Mouse (Mus musculus): ENCODE measurements around the gene Srsf10.

Gene Srsf10

GRCm38 (mm10) chr4:135855080-135855479 is 467 bp upstream of the Srsf10 start:
- in situ Hi-C loops (cut with MseI, MboI): no loop called here

DNA sequence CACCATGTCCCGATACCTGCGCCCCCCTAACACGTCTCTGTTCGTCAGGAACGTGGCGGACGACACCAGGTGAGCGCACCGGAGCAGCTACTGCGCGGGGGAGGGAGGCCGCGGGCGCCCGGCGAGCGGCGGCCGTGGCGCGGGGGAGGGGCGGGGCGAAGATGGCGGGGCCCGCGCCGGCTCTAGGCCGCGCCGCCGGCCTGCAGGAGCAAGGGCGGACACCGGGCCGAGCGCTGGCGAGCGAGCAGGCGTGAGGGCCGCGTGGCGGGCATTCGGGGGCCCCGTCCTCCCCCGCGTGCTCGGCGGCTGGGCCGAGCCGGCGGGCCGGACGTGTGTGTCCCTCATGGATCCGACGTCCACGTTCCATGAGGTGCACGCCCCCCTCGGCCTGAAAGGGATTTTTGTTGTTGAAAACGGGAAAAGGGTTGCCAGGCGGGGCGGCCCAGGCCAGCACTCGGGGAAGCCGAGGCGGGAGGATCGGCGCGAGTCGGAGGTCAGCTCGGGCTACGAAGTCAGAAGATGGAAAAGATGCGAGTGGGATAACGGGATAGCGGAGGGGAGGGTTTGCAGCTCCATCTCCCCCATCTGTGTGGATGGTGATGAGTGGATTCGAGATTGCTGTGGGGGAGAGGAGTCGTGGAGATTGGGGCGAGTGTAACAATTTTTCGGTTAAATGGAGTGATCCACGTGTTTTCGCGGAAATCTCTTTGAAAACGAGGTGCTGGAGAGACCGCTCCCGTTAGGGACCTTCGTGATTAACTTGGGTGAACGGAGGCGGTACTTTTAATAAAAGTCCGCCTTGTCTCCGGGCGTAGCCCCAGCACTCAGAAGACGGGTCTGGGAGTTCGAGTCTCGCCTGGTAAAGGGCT is 910 bp downstream of the Srsf10 start:
- in situ Hi-C loops (cut with MseI, MboI): no loop called here

GRCm38 (mm10) chr4:135857597-135858186 is 2.1 kb downstream of the Srsf10 start:
- in situ Hi-C loops (cut with MseI, MboI): no loop called here

- in situ Hi-C loops (cut with MseI, MboI): no loop called here
Measured at GRCm38 (mm10) chr4:135868996-135869395, 13.4 kb downstream of the Srsf10 start.

- in situ Hi-C loops (cut with MseI, MboI): no loop called here
Measured at GRCm38 (mm10) chr4:135870227-135871023, 14.9 kb downstream of the Srsf10 start.

- in situ Hi-C loops (cut with MseI, MboI): no loop called here
Measured at GRCm38 (mm10) chr4:135872015-135872414, 16.5 kb downstream of the Srsf10 start.

DNA sequence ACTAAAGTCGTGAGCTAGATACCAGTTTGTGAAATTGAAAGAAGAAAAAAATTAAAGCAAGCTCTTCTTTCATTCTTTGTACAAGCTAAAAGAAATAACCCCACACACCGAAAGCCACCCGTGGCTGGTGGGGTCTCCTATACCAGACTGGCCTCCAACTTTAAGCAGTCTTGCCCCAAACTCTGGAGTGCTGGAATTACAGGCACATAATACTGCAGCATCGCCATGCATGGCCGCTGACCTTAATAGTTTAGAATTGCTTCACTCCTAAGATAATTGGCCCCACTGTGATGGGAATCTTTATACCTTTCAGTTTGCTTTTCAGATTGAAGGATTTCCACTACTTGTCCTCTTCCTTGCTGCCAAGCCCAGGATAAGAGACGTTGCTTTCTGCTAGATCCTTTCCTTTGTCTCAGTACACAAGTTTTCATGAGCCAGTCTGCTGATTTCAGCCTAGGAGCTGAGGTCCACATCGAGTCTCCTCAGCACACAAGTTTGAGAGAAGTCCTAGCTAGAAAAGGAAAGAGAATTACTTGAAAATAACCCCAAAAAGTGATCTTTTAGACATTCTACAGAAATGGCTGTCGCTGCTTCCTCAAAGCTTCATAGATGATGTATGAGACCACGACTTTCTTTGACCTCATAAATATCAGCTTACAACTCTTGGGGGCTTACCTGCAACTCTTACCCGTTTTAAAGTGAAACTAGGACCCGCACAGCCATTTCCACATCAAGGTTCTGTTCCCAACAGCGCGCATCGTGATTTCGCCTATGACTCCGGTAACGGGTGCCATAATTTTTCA is 17.2 kb downstream of the Srsf10 start:
- in situ Hi-C loops (cut with MseI, MboI): no loop called here

DNA sequence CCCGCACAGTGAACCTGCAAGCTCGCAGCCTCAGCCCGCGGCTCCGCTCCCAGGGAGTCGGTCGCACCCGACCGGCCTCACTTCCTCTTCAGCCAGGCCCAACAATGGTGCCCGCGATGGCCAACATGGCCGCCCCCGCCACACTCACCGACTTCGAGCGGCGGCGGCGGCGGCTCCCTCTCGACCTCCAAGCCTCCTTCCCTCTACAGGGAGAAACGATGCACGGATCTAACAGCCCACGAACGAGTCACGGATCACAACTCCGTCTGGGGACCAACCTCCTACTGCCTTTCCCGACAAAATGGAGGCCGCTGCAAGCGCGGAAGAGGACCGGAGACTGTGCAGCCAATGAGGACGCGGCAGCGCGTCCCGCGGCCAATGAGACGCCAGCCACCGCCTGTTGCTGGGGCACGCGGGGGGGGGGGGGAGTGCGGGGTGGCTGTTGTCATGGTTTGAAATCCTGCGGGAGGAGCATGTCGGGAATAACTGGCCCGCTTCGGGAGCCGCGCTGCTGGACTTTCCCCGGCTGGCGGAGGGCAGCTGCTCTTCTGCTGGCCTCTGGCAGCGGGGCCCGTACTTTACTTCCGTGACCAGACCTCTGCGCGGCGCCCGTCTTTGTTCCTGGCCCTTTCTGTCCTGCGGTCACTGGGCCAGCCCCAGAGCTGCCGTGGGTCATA is 18.1 kb downstream of the Srsf10 start, which contains the start of gene Pnrc2:
TSS of gene Pnrc2 (minus strand) at position 325 of the 677 bp plus-strand sequence.
- in situ Hi-C loops (cut with MseI, MboI): no loop called here

- in situ Hi-C loops (cut with MseI, MboI): no loop called here
Measured at GRCm38 (mm10) chr4:135874564-135875535, 19.3 kb downstream of the Srsf10 start.

DNA sequence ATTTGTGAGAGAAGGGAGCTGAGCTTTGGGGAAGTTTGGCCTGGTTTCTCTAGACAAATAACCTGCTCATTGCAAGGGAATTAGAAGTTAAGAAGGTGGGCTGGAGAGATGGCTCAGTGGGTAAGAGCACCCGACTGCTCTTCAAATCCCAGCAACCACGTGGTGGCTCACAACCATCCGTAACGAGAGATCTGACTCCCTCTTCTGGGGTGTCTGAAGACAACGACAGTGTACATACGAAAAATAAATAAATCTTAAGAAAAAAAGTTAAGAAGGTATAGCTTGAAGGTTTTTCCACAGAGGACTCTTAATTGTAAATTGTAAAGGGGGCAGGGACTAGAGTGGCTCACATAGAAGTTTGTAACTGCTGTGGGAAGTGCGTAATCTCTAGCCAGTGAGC is 20.0 kb downstream of the Srsf10 start:
- in situ Hi-C loops (cut with MseI, MboI): no loop called here

DNA sequence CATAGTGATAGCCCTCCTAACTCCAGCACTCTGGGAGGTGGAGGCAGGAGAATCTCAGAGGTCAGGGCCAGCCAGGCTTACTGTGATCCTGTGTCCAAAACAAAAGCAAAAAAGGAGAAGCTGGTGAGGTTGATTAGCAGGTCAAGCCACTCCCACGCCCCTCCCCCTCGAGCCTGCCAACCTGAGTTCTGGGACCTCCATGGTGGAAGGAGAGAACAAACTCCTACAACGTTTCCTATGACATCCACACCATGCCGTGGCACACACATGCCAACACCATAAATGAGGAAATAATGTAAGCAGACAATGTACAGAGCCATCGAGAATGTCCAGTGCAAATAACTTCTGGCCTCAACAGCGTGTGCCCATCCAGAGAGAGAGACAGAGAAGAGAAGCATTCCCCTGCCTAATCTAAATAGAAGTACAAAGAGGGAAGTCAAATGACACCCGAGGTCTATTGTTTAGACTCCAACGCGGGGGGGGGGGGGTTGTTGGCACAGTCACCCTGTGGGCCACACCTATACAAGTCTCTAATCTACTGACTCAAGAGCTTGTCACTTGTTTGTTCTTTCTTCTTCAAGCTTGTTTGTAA is 20.5 kb downstream of the Srsf10 start:
- in situ Hi-C loops (cut with MseI, MboI): no loop called here

DNA sequence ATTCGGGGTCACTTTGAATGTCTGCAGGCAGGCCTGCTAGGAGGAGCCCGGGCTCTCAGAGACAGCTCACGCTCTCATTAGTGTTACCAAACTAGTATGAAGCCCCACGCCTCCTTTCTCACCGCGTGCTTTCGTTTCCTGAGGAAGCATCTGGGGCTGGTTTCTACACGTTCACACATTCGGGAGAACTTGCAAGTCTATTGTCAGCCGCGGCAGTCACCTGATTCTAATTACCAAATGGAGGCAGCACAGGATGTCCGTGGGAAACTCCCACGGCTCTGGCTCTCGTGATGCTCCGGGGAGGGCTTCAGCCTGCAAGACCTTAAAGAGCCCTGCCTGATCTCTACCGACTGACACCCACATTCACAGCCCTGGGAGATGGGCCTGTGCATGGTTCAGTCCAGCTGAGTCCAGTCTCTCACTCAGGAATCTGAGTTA is 21.1 kb downstream of the Srsf10 start:
- in situ Hi-C loops (cut with MseI, MboI): no loop called here

- in situ Hi-C loops (cut with MseI, MboI): no loop called here
Measured at GRCm38 (mm10) chr4:135877742-135878141, 22.2 kb downstream of the Srsf10 start.

DNA sequence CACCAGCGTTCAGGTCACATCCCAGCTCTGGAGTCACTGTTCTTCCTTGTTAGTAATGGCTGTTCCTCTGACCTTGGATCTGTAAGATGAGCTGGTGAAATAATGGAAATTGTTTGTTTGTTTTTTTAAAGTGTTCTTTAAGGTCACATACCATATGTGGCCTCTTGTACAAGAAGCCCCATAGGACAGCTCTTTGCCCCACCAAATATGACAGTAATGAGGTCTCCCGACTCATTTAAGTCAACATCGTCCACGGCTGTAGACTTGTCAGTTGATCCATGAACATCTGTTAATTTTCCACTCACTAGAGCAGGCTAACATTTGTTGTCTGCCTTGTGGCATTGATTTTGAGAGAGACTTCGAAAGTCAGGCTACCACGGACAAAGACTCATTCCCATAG is 23.5 kb downstream of the Srsf10 start:
- in situ Hi-C loops (cut with MseI, MboI): no loop called here

GRCm38 (mm10) chr4:135880018-135880417 is 24.5 kb downstream of the Srsf10 start:
- in situ Hi-C loops (cut with MseI, MboI): loop anchor here in 1 of 2 experiments (10.0 kb wide), 1 partner anchor 55 kb away; no protein-coding TSS in a partner anchor

DNA sequence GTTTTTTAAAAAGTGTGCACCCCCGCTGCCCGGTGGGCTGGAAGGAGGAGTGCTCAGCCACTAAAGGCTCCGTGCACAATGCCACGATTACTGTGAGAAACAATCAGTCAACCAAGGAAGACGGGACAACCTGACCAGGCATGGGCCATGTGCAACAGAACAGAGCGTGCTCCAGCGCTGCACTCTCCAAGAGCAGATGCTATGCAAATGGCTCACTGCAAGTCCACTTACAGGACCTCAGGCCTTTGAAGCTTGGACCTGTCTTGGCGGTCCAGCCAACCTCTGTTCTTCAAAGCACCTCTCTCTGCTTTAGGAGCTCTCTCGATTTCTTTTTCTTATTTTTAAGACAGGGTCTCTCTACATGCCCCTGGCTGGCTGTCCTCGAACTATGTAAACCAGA is 25.0 kb downstream of the Srsf10 start:
- in situ Hi-C loops (cut with MseI, MboI): loop anchor here in 1 of 2 experiments (10.0 kb wide), 1 partner anchor 54 kb away; no protein-coding TSS in a partner anchor

DNA sequence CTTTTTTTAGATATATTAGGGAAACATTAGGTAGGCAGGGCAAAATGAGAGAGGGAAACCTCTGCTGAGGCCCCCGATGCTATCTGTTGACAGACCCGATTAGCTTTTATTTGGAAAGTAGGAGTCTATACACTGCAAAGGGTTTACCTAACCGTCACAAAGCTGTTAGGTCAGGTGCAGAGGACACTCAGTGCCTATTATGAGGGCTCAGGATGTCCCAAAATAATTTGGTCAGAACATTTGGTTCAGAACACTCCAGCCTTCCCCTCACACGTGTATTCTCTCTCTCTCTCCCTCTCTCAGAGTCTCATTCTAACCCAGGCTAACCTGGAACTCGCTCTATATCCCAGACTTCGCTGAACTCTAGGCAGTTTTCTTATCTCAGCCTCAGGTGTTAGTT is 26.5 kb downstream of the Srsf10 start:
- in situ Hi-C loops (cut with MseI, MboI): loop anchor here in 1 of 2 experiments (10.0 kb wide), 1 partner anchor 53 kb away; no protein-coding TSS in a partner anchor

GRCm38 (mm10) chr4:135883401-135883851 is 27.9 kb downstream of the Srsf10 start:
- in situ Hi-C loops (cut with MseI, MboI): loop anchor here in 1 of 2 experiments (10.0 kb wide), 1 partner anchor 51 kb away; no protein-coding TSS in a partner anchor

Measured in mouse trophoblast stem cell (cell line).